Mouse (Mus musculus): ENCODE data around the gene Nr1i3. TPM values are rescaled to one million over a fixed set of nuclear protein-coding genes. Genes with fewer than 3 reads are reported as not detected.
A peak's percentile ranks its signal among the peaks of the same experiment; 100 is the strongest.

The Nr1i3 gene
- polyA plus RNA-seq, 1 experiment from 2014 or later: 0.27 TPM

GRCm38 (mm10) chr1:171187851-171188700, 25.7 kb upstream of the Nr1i3 start:
- peak; percentile 28 for DNase-seq (ENCODE audit: low spot score)
- Histone ChIP-seq H3K27me3 (ENCODE audit: insufficient read depth, poor library complexity, severe bottlenecking) (peaks cover 41% of the 10 kb centered on the region), H3K4me1 (replicated peaks) (peaks cover 51% of the 10 kb centered on the region), H3K9me3 (no peaks in the 10 kb centered on the region), H3K4me3 (peak overlapping the region; percentile 14; the same call in 1 of the 2 replicates), H3K36me3 (no peaks in the 10 kb centered on the region), H3K27ac (peak overlapping the region; percentile 80)
- WGBS: 35% methylated on average over 13 of the region's 13 CpGs

- peak; percentile 30 for DNase-seq (ENCODE audit: low spot score)
- WGBS: 14% methylated on average over 8 of the region's 8 CpGs
- no peaks in the 10 kb centered on the region for H3K36me3 ChIP-seq
- H3K4me3 ChIP-seq: peak overlapping the region; percentile 16; the same call in 1 of the 2 replicates
- H3K9me3 ChIP-seq: no peaks in the 10 kb centered on the region
- H3K27ac ChIP-seq: peak overlapping the region; percentile 80
- peaks cover 61% of the 10 kb centered on the region for H3K4me1 ChIP-seq (replicated peaks)
- peaks cover 51% of the 10 kb centered on the region for H3K27me3 ChIP-seq (ENCODE audit: insufficient read depth, poor library complexity, severe bottlenecking)
Observed at GRCm38 (mm10) chr1:171189046-171189445, 24.7 kb upstream of the Nr1i3 start.

- peak overlapping the region; percentile 80 for H3K27ac ChIP-seq
Observed at GRCm38 (mm10) chr1:171189476-171190114, 24.2 kb upstream of the Nr1i3 start.

GRCm38 (mm10) chr1:171190832-171191231, 22.9 kb upstream of the Nr1i3 start:
- Histone ChIP-seq H3K4me3 (no peak overlapping the region), H3K9me3 (no peaks in the 10 kb centered on the region), H3K4me1 (replicated peaks) (peaks cover 74% of the 10 kb centered on the region), H3K36me3 (no peaks in the 10 kb centered on the region), H3K27ac (no peak overlapping the region), H3K27me3 (ENCODE audit: insufficient read depth, poor library complexity, severe bottlenecking) (peaks cover 68% of the 10 kb centered on the region)
- no peak for DNase-seq (ENCODE audit: low spot score)
- 93% methylated on average over 9 of the region's 9 CpGs for WGBS

More at GRCm38 (mm10) chr1:171189476-171190114, 24.2 kb upstream of the Nr1i3 start:
- DNase-seq (ENCODE audit: low spot score): no peak
- 29% methylated on average over 14 of the region's 14 CpGs for WGBS
- Histone ChIP-seq H3K4me3 (peak overlapping the region; percentile 16; the same call in 1 of the 2 replicates), H3K9me3 (no peaks in the 10 kb centered on the region), H3K4me1 (replicated peaks) (peaks cover 66% of the 10 kb centered on the region), H3K36me3 (no peaks in the 10 kb centered on the region), H3K27me3 (ENCODE audit: insufficient read depth, poor library complexity, severe bottlenecking) (peaks cover 56% of the 10 kb centered on the region)

- 53% methylated on average over 10 of the region's 10 CpGs for WGBS
- H3K27me3 ChIP-seq (ENCODE audit: insufficient read depth, poor library complexity, severe bottlenecking): peaks cover 80% of the 10 kb centered on the region
- peak overlapping the region; percentile 67; the same call in 1 of the 2 replicates for H3K4me3 ChIP-seq
- no peaks in the 10 kb centered on the region for H3K9me3 ChIP-seq
- H3K36me3 ChIP-seq: no peaks in the 10 kb centered on the region
- H3K27ac ChIP-seq: no peak overlapping the region
- DNase-seq (ENCODE audit: low spot score): no peak
- peaks cover 69% of the 10 kb centered on the region for H3K4me1 ChIP-seq (replicated peaks)
Observed at GRCm38 (mm10) chr1:171192283-171192682, 21.5 kb upstream of the Nr1i3 start.

- peak; percentile 47 for DNase-seq (ENCODE audit: low spot score)
- no peaks in the 10 kb centered on the region for H3K36me3 ChIP-seq
- peak overlapping the region; percentile 67 for H3K4me3 ChIP-seq
- H3K9me3 ChIP-seq: no peaks in the 10 kb centered on the region
- H3K27me3 ChIP-seq (ENCODE audit: insufficient read depth, poor library complexity, severe bottlenecking): peaks cover 89% of the 10 kb centered on the region
- peaks cover 60% of the 10 kb centered on the region for H3K4me1 ChIP-seq (replicated peaks)
- WGBS: 2% methylated on average over 18 of the region's 18 CpGs
- H3K27ac ChIP-seq: peak overlapping the region; percentile 9
Observed at GRCm38 (mm10) chr1:171193093-171193840, 20.5 kb upstream of the Nr1i3 start.

GRCm38 (mm10) chr1:171193911-171194830, 19.6 kb upstream of the Nr1i3 start:
- 24% methylated on average over 11 of the region's 11 CpGs for WGBS
- Histone ChIP-seq H3K4me1 (replicated peaks) (peaks cover 51% of the 10 kb centered on the region), H3K27me3 (ENCODE audit: insufficient read depth, poor library complexity, severe bottlenecking) (peaks cover 98% of the 10 kb centered on the region), H3K4me3 (peak overlapping the region; percentile 67), H3K9me3 (no peaks in the 10 kb centered on the region), H3K36me3 (no peaks in the 10 kb centered on the region), H3K27ac (0 out of 2 replicates have a peak overlapping the region, but pooled peaks have one; percentile 5)
- peak; percentile 25 for DNase-seq (ENCODE audit: low spot score)

GRCm38 (mm10) chr1:171195046-171195822, 18.5 kb upstream of the Nr1i3 start:
- Histone ChIP-seq H3K27ac (peak overlapping the region; percentile 66; the same call in 1 of the 2 replicates), H3K36me3 (no peaks in the 10 kb centered on the region), H3K27me3 (ENCODE audit: insufficient read depth, poor library complexity, severe bottlenecking) (peaks cover 93% of the 10 kb centered on the region), H3K4me1 (replicated peaks) (peaks cover 43% of the 10 kb centered on the region), H3K9me3 (no peaks in the 10 kb centered on the region), H3K4me3 (peak overlapping the region; percentile 67)
- peak; percentile 29 for DNase-seq (ENCODE audit: low spot score)
- 5% methylated on average over 20 of the region's 20 CpGs for WGBS

- no peaks in the 10 kb centered on the region for H3K9me3 ChIP-seq
- peak; percentile 77 for DNase-seq (ENCODE audit: low spot score)
- H3K27me3 ChIP-seq (ENCODE audit: insufficient read depth, poor library complexity, severe bottlenecking): peaks cover 86% of the 10 kb centered on the region
- peak within 1 kb of the TSS; percentile 67 for H3K4me3 ChIP-seq
- WGBS: under 1% methylated on average over 33 of the region's 33 CpGs
- peak within 1 kb of the TSS; percentile 66; the same call in 1 of the 2 replicates for H3K27ac ChIP-seq
- H3K4me1 ChIP-seq (replicated peaks): peaks cover 43% of the 10 kb centered on the region
- H3K36me3 ChIP-seq: no peaks in the 10 kb centered on the region
Observed at GRCm38 (mm10) chr1:171195887-171196397, 17.8 kb upstream of the Nr1i3 start, which contains the start of gene Pcp4l1. Gene Pcp4l1 (minus strand): TSS chr1:171196268.

- H3K4me3 ChIP-seq: no peak overlapping the region
- peaks cover 50% of the 10 kb centered on the region for H3K27me3 ChIP-seq (ENCODE audit: insufficient read depth, poor library complexity, severe bottlenecking)
Observed at GRCm38 (mm10) chr1:171199532-171199931, 14.2 kb upstream of the Nr1i3 start.

GRCm38 (mm10) chr1:171200769-171201168, 13.0 kb upstream of the Nr1i3 start:
- no peak overlapping the region for H3K4me3 ChIP-seq
- H3K27ac ChIP-seq: no peak overlapping the region
- DNase-seq (ENCODE audit: low spot score): no peak
- no peaks in the 10 kb centered on the region for H3K9me3 ChIP-seq
- H3K36me3 ChIP-seq: no peaks in the 10 kb centered on the region
- 95% methylated on average over 1 of the region's 1 CpGs for WGBS
- peaks cover 38% of the 10 kb centered on the region for H3K27me3 ChIP-seq (ENCODE audit: insufficient read depth, poor library complexity, severe bottlenecking)
- peaks cover 8% of the 10 kb centered on the region for H3K4me1 ChIP-seq (replicated peaks)

More at GRCm38 (mm10) chr1:171199532-171199931, 14.2 kb upstream of the Nr1i3 start:
- Histone ChIP-seq H3K9me3 (no peaks in the 10 kb centered on the region), H3K36me3 (no peaks in the 10 kb centered on the region), H3K27ac (no peak overlapping the region), H3K4me1 (replicated peaks) (peaks cover 20% of the 10 kb centered on the region)
- DNase-seq (ENCODE audit: low spot score): no peak
- WGBS: 49% methylated on average over 1 of the region's 1 CpGs
